Mouse (Mus musculus) cerebellum, adult 2 months (tissue): Measurements from ENCODE around the gene Rhobtb1.

Experiments used
- CTCF ChIP-seq: fragments of 200-500 bp; IDR thresholded peaks from 2 replicates; pipeline ENCODE4 v1.5.1; 2011; ENCODE audit warnings: low read depth, mild to moderate bottlenecking, control low read depth, low read length, moderate library complexity, borderline replicate concordance; ENCODE audit not compliant: insufficient read depth
- POLR2A ChIP-seq: fragments of 200-500 bp; IDR thresholded peaks from 2 replicates; pipeline ENCODE4 v1.6.1; 2011; ENCODE audit warnings: low read length, control low read depth, borderline replicate concordance; ENCODE audit not compliant: insufficient read depth

- no peak for TF ChIP-seq CTCF
- no peak for TF ChIP-seq POLR2A
Observed at GRCm38 (mm10) chr10:69302667-69303066, 151.4 kb downstream of the Rhobtb1 start.
